Mouse (Mus musculus) heart, adult 2 months (tissue): Measurements from ENCODE around the gene Tom1l2. TPM values are rescaled to one million over a fixed set of nuclear protein-coding genes. Genes with fewer than 3 reads are reported as not detected.

ENCODE experiments used
- DNase-seq, 2 experiments: peaks; one replicate each; pipeline ENCODE4 v3.0.0; 2021
- H3K27ac ChIP-seq: fragments of 200-600 bp; 2 replicates; pipeline ENCODE4 v1.8.1; 2022
- H3K27me3 ChIP-seq: fragments of 200-500 bp; 2 replicates; pipeline ENCODE4 v1.6.1; 2012; ENCODE audit warnings: mild to moderate bottlenecking, low read length, inconsistent platforms, mixed read lengths; ENCODE audit not compliant: control insufficient read depth, insufficient read depth
- H3K36me3 ChIP-seq: fragments of 200-500 bp; 2 replicates; pipeline ENCODE4 v1.6.1; 2012; ENCODE audit warnings: low read length, inconsistent platforms; ENCODE audit not compliant: control insufficient read depth, insufficient read depth
- H3K4me1 ChIP-seq: fragments of 200-500 bp; 2 replicates; pipeline ENCODE4 v1.6.1; 2011; ENCODE audit warnings: low read length; ENCODE audit not compliant: control insufficient read depth, insufficient read depth
- H3K4me3 ChIP-seq: fragments of 200-600 bp; 2 replicates; pipeline ENCODE4 v1.8.1; 2022
- H3K79me2 ChIP-seq: fragments of 200-500 bp; replicated peaks from 2 replicates; pipeline ENCODE4 v1.6.1; 2012; ENCODE audit warnings: mild to moderate bottlenecking, inconsistent platforms, low read length, moderate library complexity, mixed read lengths; ENCODE audit not compliant: control insufficient read depth, insufficient read depth
- H3K9ac ChIP-seq: fragments of 200-500 bp; 2 replicates; pipeline ENCODE4 v1.6.1; 2012; ENCODE audit warnings: low read depth, mild to moderate bottlenecking, control low read depth, inconsistent platforms, low read length, mixed read lengths
- CTCF ChIP-seq: fragments of 200-600 bp; IDR thresholded peaks from 2 replicates; pipeline ENCODE4 v1.8.1; 2022; ENCODE audit warnings: antibody characterized with exemption, mild to moderate bottlenecking, moderate library complexity
- EP300 ChIP-seq: fragments of 200-500 bp; IDR thresholded peaks from 2 replicates; pipeline ENCODE4 v1.6.1; 2011; ENCODE audit warnings: low read depth, low read length, control low read depth; ENCODE audit not compliant: insufficient read depth
- POLR2A ChIP-seq: fragments of 200-500 bp; IDR thresholded peaks from 2 replicates; pipeline ENCODE4 v1.6.1; 2011; ENCODE audit warnings: mild to moderate bottlenecking, low read depth, low read length, control low read depth; ENCODE audit not compliant: insufficient read depth
- WGBS: fragments of 180-500 bp; shearing (Covaris S2); methylation state at CpG from one replicate; pipeline ENCODE4 v1.1.7; 2018; 5-methylcytosine and 5-hydroxymethylcytosine counted together
- intact Hi-C: fragments of 180-260 bp; cut with DNase I; formaldehyde crosslinking; loops from one replicate; pipeline ENCODE4 v1.15.1; 2025
- polyA plus RNA-seq: library from polyadenylated mRNA; depleted of rRNA; stranded (reverse); fragments of >200 nt; gene quantifications from 2 replicates; pipeline ENCODE4 v1.2.3, GENCODE M21; 2012
- total RNA-seq, 2 experiments: library from RNA; stranded (reverse); gene quantifications; 2 replicates each; pipeline ENCODE4 v1.2.3; 2021

Gene Tom1l2
- total and polyA plus RNA-seq, 3 experiments: 102 to 123 (median 113) TPM

DNA sequence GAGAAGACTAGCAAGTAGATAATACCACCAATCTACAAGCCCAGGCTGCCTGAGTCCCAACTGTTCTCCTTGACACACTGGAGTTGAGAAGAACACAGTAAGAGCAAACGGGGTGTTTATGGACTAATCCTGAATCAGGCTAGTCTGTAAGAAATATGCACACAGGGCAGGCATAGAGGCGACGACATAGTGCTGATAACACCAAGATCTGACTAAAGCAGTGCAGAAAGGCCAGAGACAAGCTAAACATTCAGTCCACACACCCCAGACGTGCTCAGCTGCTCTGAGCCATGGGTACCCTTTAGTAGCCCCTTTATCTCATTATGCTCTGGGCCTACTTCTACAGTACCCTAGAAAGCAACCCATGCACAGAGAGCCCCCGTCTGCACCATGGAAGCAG is 73.2 kb downstream of the Tom1l2 start:
- H3K27me3 ChIP-seq: no peaks in the 10 kb centered on the region
- H3K9ac ChIP-seq: no peak overlapping the region
- peaks cover 1% of the 10 kb centered on the region; the same call in 1 of the 2 replicates for H3K4me1 ChIP-seq
- H3K36me3 ChIP-seq: no peaks in the 10 kb centered on the region
- WGBS: 68% methylated on average over 5 of the region's 5 CpGs
- TF ChIP-seq EP300: no peak
- no peak for TF ChIP-seq POLR2A
- no peak for TF ChIP-seq CTCF
- DNase-seq: no peak
- no peak overlapping the region for H3K4me3 ChIP-seq
- no peak overlapping the region for H3K27ac ChIP-seq
- intact Hi-C loops: no loop called here
- no peaks in the 10 kb centered on the region for H3K79me2 ChIP-seq

DNA sequence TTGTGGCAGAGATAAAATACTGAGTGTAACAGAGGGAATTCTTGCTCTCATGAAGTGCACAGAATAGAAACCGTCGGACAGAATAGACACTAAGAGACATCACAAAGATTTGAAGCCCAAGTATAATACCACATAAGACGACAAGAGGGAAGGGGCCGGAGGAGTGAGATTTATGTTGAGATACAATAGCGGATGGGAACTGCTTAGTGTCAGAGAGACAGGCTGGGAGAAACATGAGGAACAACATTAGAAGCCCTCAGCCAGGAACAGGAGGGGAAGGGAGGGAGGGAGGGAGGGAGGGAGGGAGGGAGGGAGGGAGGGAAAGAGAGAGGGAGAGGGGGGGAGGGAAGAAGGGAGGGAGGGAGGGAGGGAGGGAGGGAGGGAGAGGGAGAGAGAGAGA is 74.9 kb downstream of the Tom1l2 start:
- Histone ChIP-seq H3K4me1 (peaks cover 4% of the 10 kb centered on the region), H3K79me2 (no peaks in the 10 kb centered on the region), H3K36me3 (no peaks in the 10 kb centered on the region), H3K4me3 (no peak overlapping the region), H3K27me3 (no peaks in the 10 kb centered on the region), H3K27ac (no peak overlapping the region), H3K9ac (no peak overlapping the region)
- no peak for DNase-seq
- TF ChIP-seq POLR2A: no peak
- no peak for TF ChIP-seq EP300
- TF ChIP-seq CTCF: no peak
- WGBS: 68% methylated on average over 5 of the region's 5 CpGs
- intact Hi-C loops: no loop called here

DNA sequence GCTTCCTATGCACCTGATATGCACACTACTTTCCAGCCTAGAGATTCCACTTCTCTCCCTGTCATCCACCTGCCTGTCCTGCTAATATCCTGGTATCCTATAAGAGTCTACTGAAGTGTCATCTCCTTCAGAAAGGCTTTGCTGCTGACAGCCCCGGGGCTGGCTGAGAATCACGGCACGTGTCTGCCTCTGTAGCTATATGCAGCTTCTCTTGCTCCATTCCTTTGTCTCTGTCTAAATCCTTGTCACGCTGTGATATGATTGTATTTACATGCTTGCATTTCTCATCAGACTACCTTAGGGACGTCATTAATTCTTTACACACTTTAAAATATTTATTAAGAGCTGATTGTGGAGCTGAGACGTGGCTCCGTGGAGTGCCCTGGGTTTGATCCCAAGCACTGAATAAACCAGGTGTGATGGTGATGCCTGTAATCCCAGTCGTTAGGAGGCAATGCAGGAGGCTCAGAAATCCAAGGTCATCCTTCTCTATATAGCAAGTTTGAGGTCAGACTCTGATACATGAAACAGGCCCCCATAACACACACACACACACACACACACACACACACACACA is 75.5 kb downstream of the Tom1l2 start:
- DNase-seq: no peak
- Histone ChIP-seq H3K9ac (no peak overlapping the region), H3K4me3 (no peak overlapping the region), H3K27me3 (no peaks in the 10 kb centered on the region), H3K27ac (no peak overlapping the region), H3K79me2 (no peaks in the 10 kb centered on the region), H3K4me1 (peaks cover 4% of the 10 kb centered on the region), H3K36me3 (no peaks in the 10 kb centered on the region)
- TF ChIP-seq CTCF: no peak
- no peak for TF ChIP-seq POLR2A
- TF ChIP-seq EP300: no peak
- WGBS: 82% methylated on average over 8 of the region's 8 CpGs
- intact Hi-C loops: no loop called here

DNA sequence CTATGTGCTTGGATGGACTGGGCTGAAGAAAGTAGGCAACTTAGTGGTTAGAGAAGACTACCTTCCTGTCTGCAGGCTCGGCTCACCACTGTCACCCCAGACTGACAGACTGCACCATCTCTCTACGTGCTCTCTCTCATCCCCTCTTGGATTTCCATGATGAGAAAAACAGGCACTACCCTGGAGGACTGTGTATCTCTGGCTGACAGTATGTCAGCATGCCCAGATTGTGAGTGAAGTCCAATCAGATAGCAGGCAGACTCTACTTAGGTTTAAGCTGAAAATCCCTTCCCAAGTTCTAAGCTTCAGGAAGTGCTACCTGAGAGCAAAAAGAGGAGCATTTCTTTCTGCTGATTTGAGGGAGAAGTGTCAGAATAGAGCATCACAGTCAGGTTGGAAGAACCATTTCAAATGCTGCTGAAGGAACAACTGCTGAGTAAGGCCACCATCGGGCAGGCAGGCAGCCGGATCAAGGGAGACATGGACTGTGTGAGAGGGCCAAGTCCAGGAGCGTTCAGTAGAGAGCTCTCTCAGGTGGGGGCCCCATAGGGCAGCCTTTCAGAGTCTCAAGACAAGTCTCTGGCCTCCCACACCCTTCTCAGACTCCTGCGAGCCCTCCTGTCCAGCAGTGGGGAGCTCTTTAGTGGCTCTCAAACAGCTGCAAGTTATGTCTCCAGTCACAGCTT is 76.2 kb downstream of the Tom1l2 start:
- Histone ChIP-seq H3K79me2 (no peaks in the 10 kb centered on the region), H3K4me1 (peaks cover 4% of the 10 kb centered on the region), H3K27ac (no peak overlapping the region), H3K4me3 (no peak overlapping the region), H3K27me3 (no peaks in the 10 kb centered on the region), H3K36me3 (no peaks in the 10 kb centered on the region), H3K9ac (no peak overlapping the region)
- WGBS: 80% methylated on average over 6 of the region's 6 CpGs
- TF ChIP-seq POLR2A (no peak), CTCF (no peak), EP300 (no peak)
- DNase-seq: no peak
- intact Hi-C loops: no loop called here

DNA sequence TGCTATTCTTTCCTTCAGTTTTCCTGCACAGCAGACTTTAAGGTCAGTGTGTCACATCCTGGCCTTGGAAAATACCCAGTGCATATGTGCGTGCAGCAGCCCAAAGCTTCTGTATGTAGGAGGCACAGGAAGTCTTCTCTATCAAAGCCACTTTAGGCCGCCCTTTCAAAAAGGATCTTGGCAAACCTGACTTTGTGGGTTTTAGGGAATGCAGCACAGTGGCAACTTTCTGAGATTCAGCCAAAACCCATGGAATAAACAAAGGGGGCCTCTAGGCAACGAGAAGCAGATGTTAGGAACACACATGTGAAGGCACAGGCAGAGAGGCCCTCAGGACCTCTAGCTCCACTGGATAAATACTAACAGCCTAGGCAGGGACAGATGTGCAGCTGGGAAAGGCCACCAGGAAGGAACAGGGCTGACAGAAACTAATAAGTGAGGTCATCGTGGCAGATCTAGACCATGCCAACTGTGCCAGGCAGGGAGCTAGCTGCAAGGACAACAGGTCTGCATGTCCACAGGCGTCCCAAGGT is 79.4 kb downstream of the Tom1l2 start:
- intact Hi-C loops: no loop called here
- peaks cover 4% of the 10 kb centered on the region for H3K4me1 ChIP-seq
- no peaks in the 10 kb centered on the region for H3K36me3 ChIP-seq
- H3K79me2 ChIP-seq: no peaks in the 10 kb centered on the region
- H3K27me3 ChIP-seq: no peaks in the 10 kb centered on the region
- peak overlapping the region; percentile 18; the same call in 1 of the 2 replicates for H3K27ac ChIP-seq
- no peak overlapping the region for H3K9ac ChIP-seq
- WGBS: 33% methylated on average over 5 of the region's 5 CpGs
- TF ChIP-seq CTCF (no peak), POLR2A (no peak), EP300 (no peak)
- H3K4me3 ChIP-seq: no peak overlapping the region
- DNase-seq: peak in 1 of 2 experiments; percentile 22

DNA sequence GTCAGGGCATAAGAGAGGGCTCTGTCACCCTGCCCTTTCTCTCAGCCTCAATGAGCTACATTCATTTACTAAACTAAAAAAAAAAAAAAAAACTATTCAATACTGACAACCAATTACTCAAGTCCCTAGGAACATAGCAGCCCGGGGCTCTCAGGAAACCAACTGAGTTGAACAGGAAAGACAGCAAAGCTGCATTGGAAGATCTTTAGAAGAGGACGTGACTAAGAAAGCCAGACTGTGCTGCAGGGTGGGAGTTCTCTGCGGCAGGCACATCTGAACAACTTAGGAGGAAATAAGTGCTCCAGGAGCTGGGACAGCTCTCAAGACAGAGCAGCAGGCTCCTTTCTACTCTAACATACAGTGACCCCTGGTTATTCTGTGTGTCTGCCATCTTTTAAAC is 84.1 kb downstream of the Tom1l2 start:
- Histone ChIP-seq H3K36me3 (no peaks in the 10 kb centered on the region), H3K27ac (no peak overlapping the region)
- 60% methylated on average over 3 of the region's 3 CpGs for WGBS

More for the DNA sequence above, 84.1 kb downstream of the Tom1l2 start:
- Histone ChIP-seq H3K9ac (no peak overlapping the region), H3K27me3 (no peaks in the 10 kb centered on the region), H3K79me2 (no peaks in the 10 kb centered on the region), H3K4me3 (no peak overlapping the region), H3K4me1 (peaks cover 2% of the 10 kb centered on the region)
- TF ChIP-seq EP300 (no peak), CTCF (no peak), POLR2A (no peak)
- DNase-seq: no peak
- intact Hi-C loops: no loop called here
